Mouse (Mus musculus): Measurements from ENCODE around the gene Iqcd.

Iqcd gene

DNA sequence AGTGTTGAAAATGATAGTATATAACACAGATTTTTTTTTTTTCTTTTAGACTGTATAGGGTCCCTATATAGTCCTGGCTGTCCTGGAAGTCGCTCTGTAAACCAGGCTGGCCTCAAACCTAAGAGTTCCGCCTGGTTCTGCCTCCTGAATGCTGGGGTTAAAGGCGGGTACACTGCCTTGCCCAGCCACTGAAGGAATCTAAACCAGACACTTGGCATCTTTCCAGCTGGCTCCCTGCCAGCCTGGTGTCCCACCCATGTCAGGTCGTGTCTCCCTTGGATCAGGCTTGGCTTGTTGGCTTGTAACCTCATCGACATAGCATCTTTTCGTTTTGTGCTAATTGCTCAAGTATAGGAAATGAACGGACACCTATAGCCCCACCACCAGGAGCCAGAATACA lies 39.8 kb downstream of the Iqcd start:
- DNase-seq (ENCODE audit: low read depth) = no peak

- DNase-seq (ENCODE audit: low read depth) = peak; percentile 56
Observed at GRCm38 (mm10) chr5:120631128-120631527, 42.3 kb downstream of the Iqcd start.

GRCm38 (mm10) chr5:120631892-120632291 lies 43.1 kb downstream of the Iqcd start:
- DNase-seq (ENCODE audit: low read depth) = no peak

GRCm38 (mm10) chr5:120634131-120634530 lies 45.3 kb downstream of the Iqcd start, which contains the start of gene Cfap73:
Gene Cfap73, minus strand, starts transcription at chr5:120634235.
- DNase-seq (ENCODE audit: low read depth) = no peak

GRCm38 (mm10) chr5:120634860-120635259 lies 46.0 kb downstream of the Iqcd start:
- no peak for DNase-seq (ENCODE audit: low read depth)

GRCm38 (mm10) chr5:120635633-120636032 lies 46.8 kb downstream of the Iqcd start:
- no peak for DNase-seq (ENCODE audit: low read depth)

DNA sequence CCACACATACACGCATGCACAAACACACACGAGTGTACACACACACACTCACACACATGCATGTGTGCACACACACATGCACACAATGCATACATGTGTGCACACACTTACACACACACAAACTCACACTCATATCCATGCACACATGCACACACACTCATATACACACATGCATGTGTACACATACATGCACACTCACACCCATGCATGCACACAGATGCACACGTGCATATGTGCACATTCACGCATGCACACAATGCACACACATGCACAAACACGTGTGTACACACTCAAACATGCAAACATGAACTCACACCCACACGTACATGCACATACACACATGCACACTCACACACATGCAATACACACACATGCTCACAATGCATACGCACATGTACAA lies 51.3 kb downstream of the Iqcd start:
- no peak for DNase-seq (ENCODE audit: low read depth)

DNA sequence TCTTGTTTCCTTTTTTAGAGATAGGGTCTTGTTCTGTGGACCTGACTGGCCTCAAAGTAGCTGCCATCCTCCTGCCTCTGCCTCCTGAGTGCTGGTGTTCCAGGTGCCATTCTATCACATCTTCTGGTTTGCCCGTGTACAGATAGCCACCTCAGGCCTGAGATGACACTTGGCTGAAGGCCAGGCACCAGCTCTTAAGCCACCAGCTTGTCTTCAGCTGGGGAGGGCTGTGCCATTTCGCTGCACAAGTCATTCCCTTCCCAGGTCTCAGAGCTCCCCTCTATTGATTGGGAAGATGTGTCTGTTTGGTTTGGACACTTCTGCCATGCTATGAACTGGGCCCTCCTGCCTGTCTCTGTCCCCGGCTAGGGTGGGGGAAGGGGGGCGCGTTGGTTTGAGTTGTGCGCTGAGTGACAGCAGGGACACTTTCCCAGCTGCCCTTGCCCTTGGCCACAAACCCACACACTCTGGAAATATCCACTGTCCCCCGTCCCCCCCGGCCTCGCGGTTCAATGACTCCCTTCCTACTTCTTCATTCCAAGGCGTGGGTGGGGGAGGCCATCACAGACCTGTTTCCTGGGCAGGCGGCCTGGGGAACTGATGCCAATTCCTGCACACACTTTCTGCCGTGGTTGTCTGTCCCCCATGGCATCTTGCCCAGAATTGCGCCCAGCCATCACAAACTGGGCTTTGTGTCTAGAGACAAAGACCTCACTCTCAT lies 54.7 kb downstream of the Iqcd start:
- DNase-seq (ENCODE audit: low read depth) = no peak

DNA sequence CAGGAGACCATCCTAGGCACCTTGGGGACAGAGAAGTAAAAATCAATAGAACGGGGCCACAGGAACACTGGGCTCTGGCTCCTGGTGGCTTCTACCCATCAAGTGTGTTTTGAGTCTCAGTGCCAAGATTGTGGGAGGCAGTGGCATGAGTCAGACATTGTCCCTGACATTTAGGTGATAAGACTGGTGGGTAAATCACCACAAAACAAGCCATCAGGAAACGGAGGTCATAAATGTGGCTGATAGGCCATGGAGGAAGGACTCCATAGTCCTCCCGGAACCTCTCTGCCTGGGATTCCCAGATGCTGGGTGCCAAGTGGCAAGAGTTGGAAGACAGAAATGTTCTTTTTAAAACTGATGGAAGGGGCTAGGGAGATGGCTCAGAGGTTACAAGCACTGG lies 55.4 kb downstream of the Iqcd start:
- DNase-seq (ENCODE audit: low read depth) = no peak

GRCm38 (mm10) chr5:120645851-120646250 lies 57.0 kb downstream of the Iqcd start:
- no peak for DNase-seq (ENCODE audit: low read depth)

- DNase-seq (ENCODE audit: low read depth) = no peak
Observed at GRCm38 (mm10) chr5:120647361-120647760, 58.5 kb downstream of the Iqcd start.

- DNase-seq (ENCODE audit: low read depth) = peak; percentile 80
Observed at GRCm38 (mm10) chr5:120647814-120648491, 59.1 kb downstream of the Iqcd start.

- DNase-seq (ENCODE audit: low read depth) = peak; percentile 95
Observed at GRCm38 (mm10) chr5:120648569-120649373, 60.0 kb downstream of the Iqcd start, which contains the start of gene Rasal1. Gene Rasal1, plus strand, starts transcription at chr5:120648812.

- DNase-seq (ENCODE audit: low read depth) = no peak
Observed at GRCm38 (mm10) chr5:120649374-120649933, 60.6 kb downstream of the Iqcd start.

GRCm38 (mm10) chr5:120649938-120650337 lies 61.1 kb downstream of the Iqcd start:
- peak; percentile 40 for DNase-seq (ENCODE audit: low read depth)

GRCm38 (mm10) chr5:120651230-120651629 lies 62.4 kb downstream of the Iqcd start:
- no peak for DNase-seq (ENCODE audit: low read depth)

DNA sequence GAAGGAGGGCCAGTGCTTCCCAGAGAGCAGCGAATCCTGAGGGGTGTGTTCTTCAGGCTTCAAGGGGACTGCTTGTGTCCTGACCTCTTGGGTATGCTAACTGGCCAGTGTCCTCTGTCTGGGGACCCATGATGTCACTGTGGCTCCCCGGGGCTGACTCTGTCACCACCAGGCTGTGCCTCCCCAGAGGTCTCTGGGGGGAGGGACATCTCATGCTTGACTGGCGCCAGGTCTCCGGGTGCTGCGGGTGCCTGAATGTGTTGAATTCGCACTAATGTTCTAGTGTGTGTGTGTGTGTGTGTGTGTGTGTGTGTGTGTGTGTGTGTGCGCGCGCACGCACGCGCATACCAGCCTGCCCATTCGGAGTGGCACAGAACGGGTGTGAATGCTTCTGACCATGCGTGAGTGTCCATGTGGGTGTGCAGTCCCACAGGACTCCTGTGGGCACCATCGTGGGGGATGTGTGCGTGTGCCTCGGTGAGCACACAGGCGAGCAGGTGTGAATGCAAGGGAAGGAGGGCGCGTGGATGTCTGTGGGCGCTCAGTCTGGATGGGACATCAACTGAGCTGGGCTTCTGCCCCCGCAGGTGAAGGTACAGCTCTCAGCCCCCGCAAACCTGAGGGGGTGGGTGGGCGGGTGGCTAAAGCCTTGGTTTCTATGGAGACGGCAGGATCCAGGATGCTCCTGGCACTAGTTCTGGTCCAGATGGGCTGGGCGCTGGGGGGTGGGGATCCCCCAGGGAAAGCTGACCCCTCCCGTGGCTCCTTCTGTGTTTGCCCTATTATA lies 64.3 kb downstream of the Iqcd start:
- DNase-seq (ENCODE audit: low read depth) = no peak

- DNase-seq (ENCODE audit: low read depth) = no peak
Observed at GRCm38 (mm10) chr5:120653873-120654272, 65.1 kb downstream of the Iqcd start.

GRCm38 (mm10) chr5:120656281-120656751 lies 67.5 kb downstream of the Iqcd start:
- no peak for DNase-seq (ENCODE audit: low read depth)
